Mouse (Mus musculus): Measurements from ENCODE around the gene Adgrv1. TPM values are rescaled to one million over a fixed set of nuclear protein-coding genes. Genes with fewer than 3 reads are reported as not detected.

The Adgrv1 gene
- polyA plus RNA-seq, 1 experiment, result 11.3 TPM

- TF ChIP-seq EP300 (IDR thresholded peaks at IDR 0.05; ENCODE audit: insufficient read depth, low read depth, low read length) (no peak), POLR2A (IDR thresholded peaks at IDR 0.05; ENCODE audit: insufficient read depth, low read length) (no peak), CTCF (IDR thresholded peaks at IDR 0.05; ENCODE audit: low read depth, low read length) (no peak)
- Histone ChIP-seq H3K27me3 (ENCODE audit: control insufficient read depth, insufficient read depth, low read length, poor library complexity, severe bottlenecking) (no peaks in the 10 kb centered on the region), H3K4me1 (ENCODE audit: control insufficient read depth, insufficient read depth, low read length) (no peaks in the 10 kb centered on the region), H3K36me3 (ENCODE audit: control insufficient read depth, insufficient read depth, low read length, poor library complexity, severe bottlenecking) (no peaks in the 10 kb centered on the region), H3K27ac (ENCODE audit: insufficient read depth, low read length) (no peak overlapping the region), H3K9me3 (replicated peaks; ENCODE audit: control insufficient read depth, insufficient read depth, low read length, poor library complexity, severe bottlenecking) (peaks cover 6% of the 10 kb centered on the region), H3K9ac (ENCODE audit: low read depth, poor library complexity, severe bottlenecking) (no peak overlapping the region), H3K4me3 (ENCODE audit: low read depth, low read length) (no peak overlapping the region)
Measured at GRCm38 (mm10) chr13:81606991-81607390, 26.0 kb downstream of the Adgrv1 start.

- Histone ChIP-seq H3K27me3 (ENCODE audit: control insufficient read depth, insufficient read depth, low read length, poor library complexity, severe bottlenecking) (no peaks in the 10 kb centered on the region), H3K4me1 (ENCODE audit: control insufficient read depth, insufficient read depth, low read length) (no peaks in the 10 kb centered on the region), H3K27ac (ENCODE audit: insufficient read depth, low read length) (no peak overlapping the region), H3K4me3 (ENCODE audit: low read depth, low read length) (no peak overlapping the region), H3K9ac (ENCODE audit: low read depth, poor library complexity, severe bottlenecking) (no peak overlapping the region), H3K9me3 (replicated peaks; ENCODE audit: control insufficient read depth, insufficient read depth, low read length, poor library complexity, severe bottlenecking) (no peaks in the 10 kb centered on the region), H3K36me3 (ENCODE audit: control insufficient read depth, insufficient read depth, low read length, poor library complexity, severe bottlenecking) (no peaks in the 10 kb centered on the region)
- TF ChIP-seq POLR2A (IDR thresholded peaks at IDR 0.05; ENCODE audit: insufficient read depth, low read length) (no peak), EP300 (IDR thresholded peaks at IDR 0.05; ENCODE audit: insufficient read depth, low read depth, low read length) (no peak), CTCF (IDR thresholded peaks at IDR 0.05; ENCODE audit: low read depth, low read length) (no peak)
Measured at GRCm38 (mm10) chr13:81596910-81597607, 35.9 kb downstream of the Adgrv1 start.

DNA sequence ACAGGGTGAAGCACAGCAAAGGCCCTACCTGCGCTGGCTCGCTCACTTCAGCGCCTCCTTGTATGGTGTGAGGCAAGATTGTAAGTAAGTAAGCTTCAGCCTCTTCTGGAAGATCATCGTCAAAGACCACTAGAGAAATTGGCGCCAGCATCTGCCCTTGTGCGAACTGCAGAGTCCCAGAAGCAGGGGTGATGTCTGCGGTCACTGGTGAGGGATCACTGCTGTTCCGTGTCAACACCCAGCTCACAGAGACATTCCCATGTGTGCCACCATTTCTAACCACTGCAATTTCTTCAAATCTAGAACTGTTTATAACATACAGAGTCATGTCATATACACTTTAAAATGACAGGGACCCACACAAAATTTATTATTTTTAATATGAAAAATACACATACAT is 54.3 kb downstream of the Adgrv1 start:
- no peak for TF ChIP-seq EP300 (IDR thresholded peaks at IDR 0.05; ENCODE audit: insufficient read depth, low read depth, low read length)
- TF ChIP-seq CTCF (IDR thresholded peaks at IDR 0.05; ENCODE audit: low read depth, low read length), result no peak
- TF ChIP-seq POLR2A (IDR thresholded peaks at IDR 0.05; ENCODE audit: insufficient read depth, low read length), result no peak
- no peak overlapping the region for H3K9ac ChIP-seq (ENCODE audit: low read depth, poor library complexity, severe bottlenecking)

GRCm38 (mm10) chr13:81570241-81570821 is 62.6 kb downstream of the Adgrv1 start:
- Histone ChIP-seq H3K9ac (ENCODE audit: low read depth, poor library complexity, severe bottlenecking) (no peak overlapping the region), H3K9me3 (replicated peaks; ENCODE audit: control insufficient read depth, insufficient read depth, low read length, poor library complexity, severe bottlenecking) (no peaks in the 10 kb centered on the region), H3K27ac (ENCODE audit: insufficient read depth, low read length) (no peak overlapping the region), H3K4me3 (ENCODE audit: low read depth, low read length) (no peak overlapping the region), H3K4me1 (ENCODE audit: control insufficient read depth, insufficient read depth, low read length) (no peaks in the 10 kb centered on the region), H3K36me3 (ENCODE audit: control insufficient read depth, insufficient read depth, low read length, poor library complexity, severe bottlenecking) (no peaks in the 10 kb centered on the region), H3K27me3 (ENCODE audit: control insufficient read depth, insufficient read depth, low read length, poor library complexity, severe bottlenecking) (no peaks in the 10 kb centered on the region)
- TF ChIP-seq CTCF (IDR thresholded peaks at IDR 0.05; ENCODE audit: low read depth, low read length) (no peak), POLR2A (IDR thresholded peaks at IDR 0.05; ENCODE audit: insufficient read depth, low read length) (no peak), EP300 (IDR thresholded peaks at IDR 0.05; ENCODE audit: insufficient read depth, low read depth, low read length) (no peak)

More for the DNA sequence above, 54.3 kb downstream of the Adgrv1 start:
- Histone ChIP-seq H3K4me3 (ENCODE audit: low read depth, low read length) (no peak overlapping the region), H3K27me3 (ENCODE audit: control insufficient read depth, insufficient read depth, low read length, poor library complexity, severe bottlenecking) (no peaks in the 10 kb centered on the region), H3K4me1 (ENCODE audit: control insufficient read depth, insufficient read depth, low read length) (no peaks in the 10 kb centered on the region), H3K9me3 (replicated peaks; ENCODE audit: control insufficient read depth, insufficient read depth, low read length, poor library complexity, severe bottlenecking) (no peaks in the 10 kb centered on the region), H3K27ac (ENCODE audit: insufficient read depth, low read length) (no peak overlapping the region), H3K36me3 (ENCODE audit: control insufficient read depth, insufficient read depth, low read length, poor library complexity, severe bottlenecking) (0 out of 2 replicates have a peak, but pooled peaks cover 2% of the 10 kb centered on the region)

DNA sequence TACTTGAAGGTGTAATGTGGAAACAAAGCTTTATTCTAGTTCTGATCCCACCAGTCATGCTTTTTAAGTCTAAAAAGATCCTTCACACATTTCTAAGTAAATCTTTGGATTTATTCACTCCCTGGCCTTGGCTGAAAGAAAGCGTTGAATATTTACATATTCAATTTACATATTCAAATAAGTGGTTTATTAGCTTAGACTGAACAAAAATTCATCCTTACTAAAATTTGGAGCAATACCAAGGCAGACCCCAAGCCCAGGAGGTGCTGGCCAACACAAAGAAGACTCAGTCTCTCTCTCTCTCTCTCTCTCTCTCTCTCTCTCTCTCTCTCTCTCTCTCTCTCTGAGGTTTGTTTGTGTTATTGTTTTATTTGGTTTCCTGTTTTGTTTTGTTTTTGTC is 82.9 kb downstream of the Adgrv1 start:
- H3K9me3 ChIP-seq (replicated peaks; ENCODE audit: control insufficient read depth, insufficient read depth, low read length, poor library complexity, severe bottlenecking), result no peaks in the 10 kb centered on the region
- H3K9ac ChIP-seq (ENCODE audit: low read depth, poor library complexity, severe bottlenecking), result no peak overlapping the region
- no peaks in the 10 kb centered on the region for H3K27me3 ChIP-seq (ENCODE audit: control insufficient read depth, insufficient read depth, low read length, poor library complexity, severe bottlenecking)
- H3K4me3 ChIP-seq (ENCODE audit: low read depth, low read length), result no peak overlapping the region
- no peak overlapping the region for H3K27ac ChIP-seq (ENCODE audit: insufficient read depth, low read length)
- no peak for TF ChIP-seq CTCF (IDR thresholded peaks at IDR 0.05; ENCODE audit: low read depth, low read length)
- TF ChIP-seq EP300 (IDR thresholded peaks at IDR 0.05; ENCODE audit: insufficient read depth, low read depth, low read length), result no peak
- TF ChIP-seq POLR2A (IDR thresholded peaks at IDR 0.05; ENCODE audit: insufficient read depth, low read length), result no peak
- H3K36me3 ChIP-seq (ENCODE audit: control insufficient read depth, insufficient read depth, low read length, poor library complexity, severe bottlenecking), result no peaks in the 10 kb centered on the region
- H3K4me1 ChIP-seq (ENCODE audit: control insufficient read depth, insufficient read depth, low read length), result no peaks in the 10 kb centered on the region

DNA sequence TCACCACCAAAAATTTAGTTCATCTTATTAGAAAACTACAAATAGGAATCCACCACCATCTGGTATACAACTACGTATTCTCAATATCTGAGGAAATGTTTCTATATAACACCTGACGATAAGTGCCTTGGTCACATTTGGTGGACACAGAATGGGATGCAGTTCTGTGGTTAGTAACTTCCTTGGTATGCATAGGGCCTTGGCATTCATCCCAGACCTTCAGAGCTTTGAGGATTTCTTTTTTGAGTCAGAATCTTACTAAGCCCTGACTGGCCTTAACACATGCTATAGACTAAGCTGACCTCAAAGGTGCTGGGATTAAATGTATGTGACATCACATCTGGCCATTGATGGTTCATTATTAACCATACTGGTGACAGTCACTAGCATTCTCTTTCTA is 98.0 kb downstream of the Adgrv1 start:
- Histone ChIP-seq H3K9ac (ENCODE audit: low read depth, poor library complexity, severe bottlenecking) (no peak overlapping the region), H3K4me1 (ENCODE audit: control insufficient read depth, insufficient read depth, low read length) (no peaks in the 10 kb centered on the region), H3K36me3 (ENCODE audit: control insufficient read depth, insufficient read depth, low read length, poor library complexity, severe bottlenecking) (no peaks in the 10 kb centered on the region), H3K27me3 (ENCODE audit: control insufficient read depth, insufficient read depth, low read length, poor library complexity, severe bottlenecking) (no peaks in the 10 kb centered on the region), H3K9me3 (replicated peaks; ENCODE audit: control insufficient read depth, insufficient read depth, low read length, poor library complexity, severe bottlenecking) (no peaks in the 10 kb centered on the region), H3K4me3 (ENCODE audit: low read depth, low read length) (no peak overlapping the region), H3K27ac (ENCODE audit: insufficient read depth, low read length) (no peak overlapping the region)
- TF ChIP-seq CTCF (IDR thresholded peaks at IDR 0.05; ENCODE audit: low read depth, low read length) (no peak), POLR2A (IDR thresholded peaks at IDR 0.05; ENCODE audit: insufficient read depth, low read length) (no peak), EP300 (IDR thresholded peaks at IDR 0.05; ENCODE audit: insufficient read depth, low read depth, low read length) (no peak)

Data from ES-Bruce4 (cell line).